16 mouse cellular contexts compared by ENCODE assay signal in the genomic region with DNA sequence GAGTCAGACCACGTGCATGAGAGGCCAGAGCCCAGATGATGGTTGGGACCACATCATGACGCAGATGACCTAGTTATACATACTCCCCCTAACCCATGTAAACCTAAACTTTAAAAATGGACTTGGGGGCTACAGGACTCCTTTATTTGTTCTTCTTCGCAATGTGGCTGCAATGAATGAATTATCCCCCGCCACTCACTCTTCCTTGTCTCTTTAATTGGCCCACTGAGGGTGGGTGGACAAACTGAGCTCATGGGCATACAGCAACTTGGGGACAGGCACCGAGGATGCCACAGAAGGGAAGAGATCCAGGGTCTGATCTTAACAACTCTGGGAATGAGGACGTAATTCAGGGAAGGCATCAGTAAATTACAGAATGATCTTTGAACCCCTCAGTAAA.
"Had no signal": no experiment of that assay in that cellular context is flagged by ENCODE, and none has a peak within 500 bp of the region (broad histone marks: within the 10 kb centered on the region; RNA-seq: fewer than 3 reads in every experiment).

No protein-coding gene starts in this region.

- H3K9ac ChIP-seq: neural tube, embryonic 13.5 days; neural tube, embryonic 15.5 days; stomach, embryonic 15.5 days had no signal

- H3K27ac ChIP-seq: neural tube, embryonic 13.5 days; neural tube, embryonic 15.5 days; stomach, embryonic 15.5 days; stomach, postnatal 0 days had no signal

- H3K27me3 ChIP-seq: neural tube, embryonic 13.5 days; neural tube, embryonic 15.5 days; stomach, embryonic 15.5 days had no signal

- DNase-seq: retina, postnatal 1 day; right cerebral cortex, adult 18-20 months; right cerebral cortex, postnatal 14 days; right cerebral cortex, postnatal 25 days; right cerebral cortex, postnatal 4 days; spleen, adult 18-20 months; thymus, adult 18-20 months; thymus, adult 2 months; thymus, postnatal 14 days; thymus, postnatal 25 days; thymus, postnatal 36 days; thymus, postnatal 4 days had no signal

- H3K4me3 ChIP-seq: neural tube, embryonic 13.5 days; neural tube, embryonic 15.5 days; stomach, embryonic 15.5 days had no signal

- H3K9me3 ChIP-seq: neural tube, embryonic 13.5 days; neural tube, embryonic 15.5 days; stomach, embryonic 15.5 days had no signal

- H3K4me1 ChIP-seq: neural tube, embryonic 15.5 days; stomach, embryonic 15.5 days had no signal

- H3K4me2 ChIP-seq: neural tube, embryonic 13.5 days; neural tube, embryonic 15.5 days; stomach, embryonic 15.5 days had no signal
